Mouse (Mus musculus): ENCODE data around the gene Meltf.
A peak's percentile ranks its signal among the peaks of the same experiment; 100 is the strongest.
"Not testable (repeated sequence)": the region's sequence is repeated elsewhere in the genome, so short reads cannot be mapped to it uniquely, and the experiment has no call there.

The Meltf gene

DNA sequence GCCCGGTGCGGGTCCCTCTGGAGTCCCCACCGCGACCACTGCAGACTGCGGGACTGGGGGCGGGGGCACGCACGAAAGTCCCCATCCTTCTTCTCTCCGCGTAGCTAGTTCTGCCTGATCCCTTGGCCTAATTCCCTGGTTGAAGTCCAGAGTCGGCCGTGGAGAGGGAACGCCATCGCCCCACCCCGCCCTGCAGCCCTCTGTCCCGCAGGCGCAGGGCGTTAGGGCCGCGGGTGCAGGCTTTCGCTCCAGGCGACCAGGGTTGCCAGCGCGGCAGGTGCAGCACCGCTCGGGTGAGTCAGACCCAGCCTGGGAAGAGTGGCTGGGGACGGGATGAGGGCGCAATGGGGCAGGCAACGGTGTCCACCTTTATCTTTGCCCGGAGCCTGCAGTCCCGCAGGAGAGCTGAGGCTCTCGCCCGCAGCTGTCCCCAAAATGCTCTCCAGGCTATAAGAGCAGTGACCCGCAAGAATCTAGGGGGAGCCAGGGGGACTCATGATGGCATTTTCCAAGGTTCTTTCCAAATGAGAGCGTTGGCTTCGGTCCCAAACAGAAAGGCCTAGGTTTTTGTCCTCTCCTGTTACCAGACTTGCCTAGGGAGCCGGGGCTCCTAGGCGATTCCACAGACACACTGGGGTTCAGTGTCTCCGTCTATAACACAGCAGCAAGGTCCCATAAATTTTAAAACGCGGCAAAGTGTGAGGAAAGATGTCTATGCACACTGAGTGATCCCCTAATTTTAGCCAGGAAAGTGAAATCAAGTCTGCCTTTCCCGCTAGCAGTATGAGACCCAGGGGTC lies 55.3 kb downstream of the Meltf start, which contains the start of gene Pigz:
Pigz (plus strand) TSS at position 101 of the 799 bp plus-strand sequence.
- DNase-seq (ENCODE audit: inconsistent age in 2 of 2, low spot score in 1 of 2): peak; percentile 58 to 79

- no peak for DNase-seq (ENCODE audit: inconsistent age in 2 of 2, low spot score in 1 of 2)
Measured at GRCm38 (mm10) chr16:31934550-31935010, 56.0 kb downstream of the Meltf start.

DNA sequence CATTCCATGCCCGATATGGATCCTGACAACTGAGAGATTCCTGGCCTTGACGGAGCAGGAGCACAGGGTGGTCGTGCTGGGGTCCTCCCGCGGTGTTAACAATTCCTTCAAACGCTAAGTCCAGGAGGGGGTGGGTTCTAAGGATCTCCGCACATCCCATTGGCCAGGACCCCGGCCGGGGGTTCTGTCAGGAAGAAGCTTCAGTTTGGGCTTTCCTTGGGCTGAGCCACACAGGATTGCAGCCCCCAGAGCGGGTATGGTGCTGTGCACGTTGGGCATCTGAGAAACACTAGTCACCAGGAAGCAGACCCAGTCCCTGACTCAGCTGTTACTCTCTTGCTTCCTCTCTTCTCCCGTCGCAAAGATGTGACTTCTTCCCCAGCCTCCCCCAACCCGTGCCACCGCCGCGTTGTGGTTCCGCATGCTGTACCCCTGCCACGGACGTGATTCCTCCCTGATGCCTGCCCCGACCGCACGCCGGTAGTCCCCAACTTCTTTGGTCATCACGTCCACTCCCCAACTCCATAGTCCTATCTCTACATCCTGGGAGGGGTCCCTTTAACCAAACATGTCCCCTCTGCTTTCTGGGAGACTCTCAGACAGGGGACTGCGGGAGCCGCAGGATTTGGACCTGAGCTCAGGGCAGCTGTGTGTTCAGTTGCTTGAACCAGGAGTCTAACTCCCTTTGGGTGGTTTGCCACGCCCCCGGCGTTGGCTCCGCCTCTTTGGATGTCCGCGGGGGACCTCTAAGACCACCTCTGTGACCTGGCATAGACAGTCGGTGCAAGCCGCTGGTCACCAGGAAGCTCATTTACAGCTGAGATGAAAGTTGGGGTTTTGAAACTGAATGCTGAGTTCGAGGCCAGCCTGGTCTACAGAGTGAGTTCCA lies 56.7 kb downstream of the Meltf start:
- DNase-seq (ENCODE audit: inconsistent age in 2 of 2, low spot score in 1 of 2): no peak

DNA sequence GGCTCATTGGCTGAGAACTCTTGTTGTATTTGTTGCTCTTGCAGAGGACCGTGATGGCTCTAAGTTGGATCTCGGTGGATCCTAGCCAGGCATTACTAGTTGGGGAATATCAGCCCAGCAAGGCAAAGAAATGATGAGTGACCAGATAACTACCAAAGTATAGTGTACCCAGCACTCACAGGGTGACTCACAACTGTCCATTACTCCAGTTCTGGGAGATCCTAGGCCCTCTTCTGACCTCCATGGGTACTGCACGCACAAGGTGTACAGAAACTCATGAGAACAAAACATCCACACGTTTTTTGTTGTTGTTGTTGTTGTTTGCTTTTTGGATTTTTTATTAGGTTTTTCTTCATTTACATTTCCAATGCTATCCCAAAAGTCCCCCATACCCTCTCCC lies 58.0 kb downstream of the Meltf start:
- DNase-seq (ENCODE audit: inconsistent age in 2 of 2, low spot score in 1 of 2): no peak

DNA sequence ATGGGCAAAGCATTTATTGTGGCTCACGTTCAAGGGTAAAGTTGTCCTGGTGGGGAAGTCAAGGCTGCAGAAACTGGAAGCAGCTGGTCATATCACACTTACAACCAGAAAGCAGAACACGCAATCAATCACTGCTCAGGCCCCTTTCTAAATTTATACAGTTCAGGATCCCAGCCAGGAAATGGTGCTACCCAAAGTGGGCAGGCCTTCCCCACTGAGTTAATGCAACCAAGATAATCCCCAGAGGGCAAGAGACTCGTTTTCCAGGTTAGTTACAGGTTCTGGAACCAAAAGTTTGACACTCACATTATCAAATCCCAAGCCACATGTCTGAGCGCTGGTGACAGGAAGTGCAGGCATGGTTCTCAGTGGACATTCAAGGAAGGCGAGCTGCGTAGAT lies 60.2 kb downstream of the Meltf start:
- no peak for DNase-seq (ENCODE audit: inconsistent age in 2 of 2, low spot score in 1 of 2)

- DNase-seq (ENCODE audit: inconsistent age in 2 of 2, low spot score in 1 of 2): no peak
Measured at GRCm38 (mm10) chr16:31940586-31940985, 62.0 kb downstream of the Meltf start.

- peak; percentile 76 to 91 for DNase-seq (ENCODE audit: inconsistent age in 2 of 2, low spot score in 1 of 2)
Measured at GRCm38 (mm10) chr16:31943980-31944379, 65.4 kb downstream of the Meltf start.

GRCm38 (mm10) chr16:31944698-31945255 lies 66.2 kb downstream of the Meltf start:
- DNase-seq (ENCODE audit: inconsistent age in 2 of 2, low spot score in 1 of 2): no peak

- DNase-seq (ENCODE audit: inconsistent age in 2 of 2, low spot score in 1 of 2): no peak
Measured at GRCm38 (mm10) chr16:31945372-31945771, 66.8 kb downstream of the Meltf start.

GRCm38 (mm10) chr16:31945986-31946385 lies 67.4 kb downstream of the Meltf start:
- DNase-seq (ENCODE audit: inconsistent age in 2 of 2, low spot score in 1 of 2): not testable (repeated sequence)

- DNase-seq (ENCODE audit: inconsistent age in 2 of 2, low spot score in 1 of 2): no peak
Measured at GRCm38 (mm10) chr16:31947333-31947732, 68.7 kb downstream of the Meltf start.

DNA sequence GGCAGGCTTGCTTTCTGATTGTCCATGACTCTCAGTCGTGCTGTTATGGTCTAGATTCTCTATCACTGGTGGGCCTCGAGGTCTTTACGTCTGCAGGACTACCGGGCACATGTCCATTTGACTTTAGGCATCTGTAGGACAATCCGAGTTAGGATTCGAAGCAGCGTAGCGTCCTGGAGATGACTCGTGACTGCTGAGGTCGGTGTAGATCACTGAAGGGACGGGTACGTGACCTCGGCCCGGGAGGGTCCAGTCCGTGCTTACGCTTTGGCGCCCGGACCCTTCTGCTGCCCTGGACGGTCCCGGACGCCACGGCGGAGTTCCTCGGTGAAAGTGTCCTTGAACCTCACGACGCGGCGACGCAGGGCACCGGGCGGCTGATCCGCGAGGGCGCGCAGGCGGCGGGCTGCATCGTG lies 69.3 kb downstream of the Meltf start:
- no peak for DNase-seq (ENCODE audit: inconsistent age in 2 of 2, low spot score in 1 of 2)

- peak; percentile 95 to 98 for DNase-seq (ENCODE audit: inconsistent age in 2 of 2, low spot score in 1 of 2)
Measured at GRCm38 (mm10) chr16:31948345-31948774, 69.8 kb downstream of the Meltf start, which contains the start of the genes 0610012G03Rik and Ncbp2. Gene 0610012G03Rik (minus strand): TSS chr16:31948494. Gene Ncbp2 (plus strand): TSS chr16:31948513.

Measured in adrenal gland, adult (tissue).